Mouse (Mus musculus) NIH3T3 (cell line): ENCODE data around the gene Gm10024.
"Not testable (repeated sequence)": the region's sequence is repeated elsewhere in the genome, so short reads cannot be mapped to it uniquely, and the experiment has no call there.

Source experiments
- DNase-seq: peaks from one replicate; pipeline ENCODE4 v3.0.0-alpha.2; 2012; ENCODE audit warnings: low read depth

The Gm10024 gene

GRCm38 (mm10) chr10:77711157-77711556 is at the start of gene Gm10024:
TSS of gene Gm10024 (plus strand) at chr10:77711457.
- DNase-seq = not testable (repeated sequence)

GRCm38 (mm10) chr10:77663949-77664665 is 47.1 kb upstream of the Gm10024 start:
- DNase-seq = no peak

- peak; percentile 33 for DNase-seq
These were observed 44.9 kb upstream of the Gm10024 start for GRCm38 (mm10) chr10:77666342-77666741.

- DNase-seq = peak; percentile 56
These were observed 43.9 kb upstream of the Gm10024 start for GRCm38 (mm10) chr10:77667402-77667801.

- DNase-seq = no peak
These were observed 40.5 kb upstream of the Gm10024 start for GRCm38 (mm10) chr10:77670710-77671109.

- DNase-seq = no peak
These were observed 39.7 kb upstream of the Gm10024 start for GRCm38 (mm10) chr10:77671519-77671918.

GRCm38 (mm10) chr10:77673765-77674164 is 37.5 kb upstream of the Gm10024 start:
- no peak for DNase-seq

GRCm38 (mm10) chr10:77677562-77677961 is 33.7 kb upstream of the Gm10024 start:
- no peak for DNase-seq

- no peak for DNase-seq
These were observed 28.3 kb upstream of the Gm10024 start for GRCm38 (mm10) chr10:77682994-77683393.

GRCm38 (mm10) chr10:77684181-77684580 is 27.1 kb upstream of the Gm10024 start:
- DNase-seq = no peak

- DNase-seq = no peak
These were observed 25.2 kb upstream of the Gm10024 start, which contains the start of gene Tspear for GRCm38 (mm10) chr10:77685895-77686664. TSS of gene Tspear (plus strand) at chr10:77686569.

GRCm38 (mm10) chr10:77687021-77687420 is 24.2 kb upstream of the Gm10024 start:
- DNase-seq = no peak

- not testable (repeated sequence) for DNase-seq
These were observed 20.9 kb upstream of the Gm10024 start, which contains the start of gene Gm19402 for GRCm38 (mm10) chr10:77690356-77690807. TSS of gene Gm19402 (minus strand) at chr10:77690757.

- no peak for DNase-seq
These were observed 14.1 kb upstream of the Gm10024 start, which contains the start of gene Gm9508 for GRCm38 (mm10) chr10:77697133-77697532. TSS of gene Gm9508 (minus strand) at chr10:77697233.

- no peak for DNase-seq
These were observed 4.9 kb upstream of the Gm10024 start, which contains the start of gene Gm10272 for GRCm38 (mm10) chr10:77706326-77706725. TSS of gene Gm10272 (plus strand) at chr10:77706626.

- peak; percentile 32 for DNase-seq
These were observed 1.4 kb upstream of the Gm10024 start for GRCm38 (mm10) chr10:77709831-77710230.

GRCm38 (mm10) chr10:77713734-77714133 is 2.5 kb downstream of the Gm10024 start:
- no peak for DNase-seq

GRCm38 (mm10) chr10:77715507-77715906 is 4.2 kb downstream of the Gm10024 start, which contains the start of gene Gm10142:
TSS of gene Gm10142 (plus strand) at chr10:77715807.
- DNase-seq = no peak

GRCm38 (mm10) chr10:77720299-77720698 is 9.0 kb downstream of the Gm10024 start, which contains the start of gene Krtap12-1:
TSS of gene Krtap12-1 (plus strand) at chr10:77720599.
- DNase-seq = not testable (repeated sequence)

GRCm38 (mm10) chr10:77724855-77725254 is 13.6 kb downstream of the Gm10024 start:
- no peak for DNase-seq

GRCm38 (mm10) chr10:77726186-77726585 is 14.9 kb downstream of the Gm10024 start, which contains the start of gene Gm10100:
TSS of gene Gm10100 (plus strand) at chr10:77726486.
- no peak for DNase-seq

GRCm38 (mm10) chr10:77728280-77728679 is 17.0 kb downstream of the Gm10024 start:
- DNase-seq = peak; percentile 43
